19 mouse cellular contexts compared by ENCODE assay signal in the genomic region with DNA sequence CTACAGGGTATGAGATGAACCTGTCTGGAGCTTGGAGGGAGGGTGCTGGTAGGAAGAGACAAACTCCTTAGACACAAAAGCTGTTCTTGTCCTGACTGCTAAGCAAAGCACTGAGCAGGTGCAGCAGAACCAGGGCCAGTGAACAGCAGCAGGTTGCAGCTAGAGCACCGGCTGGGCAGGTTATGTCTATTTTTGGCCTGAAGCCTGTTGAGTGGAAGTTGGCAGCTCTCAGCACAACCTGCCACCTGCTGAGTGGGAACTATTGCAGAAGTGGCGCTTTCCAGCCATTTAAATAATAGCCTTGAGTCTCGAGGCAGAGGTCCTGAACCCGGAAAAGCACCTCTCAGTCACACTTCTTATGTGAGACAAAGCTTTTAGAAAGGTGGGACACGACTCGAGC.
DNase-seq lines count a peak whose midpoint lies in the region; ATAC-seq and TF ChIP-seq lines count a peak whose summit lies in the region.
"Had no signal": no experiment of that assay in that cellular context is flagged by ENCODE, and none has a peak within 500 bp of the region (broad histone marks: within the 10 kb centered on the region; RNA-seq: fewer than 3 reads in every experiment).

No protein-coding gene starts in this region.

- H3K27me3 ChIP-seq in hindbrain, postnatal 0 days (ENCODE audit: insufficient read depth, low read length): no peaks in the 10 kb centered on the region
- H3K27me3 ChIP-seq in hindbrain, embryonic 14.5 days (ENCODE audit: control insufficient read depth, insufficient read depth, low read length): no peaks in the 10 kb centered on the region
- H3K27me3 ChIP-seq in lung, postnatal 0 days (replicated peaks; ENCODE audit: insufficient read depth, low read length): no peaks in the 10 kb centered on the region
- H3K27me3 ChIP-seq in cerebellum, adult 2 months (ENCODE audit: control insufficient read depth, insufficient read depth, low read length): no peaks in the 10 kb centered on the region
- H3K27me3 ChIP-seq: heart, embryonic 13.5 days; limb, embryonic 15.5 days; megakaryocyte, embryonic 14.5 days; neural tube, embryonic 13.5 days had no signal

- no peak overlapping the region for H3K4me3 ChIP-seq in hindbrain, postnatal 0 days (ENCODE audit: low read length)
- no peak overlapping the region for H3K4me3 ChIP-seq in hindbrain, embryonic 14.5 days (replicated peaks; ENCODE audit: low read length)
- no peak overlapping the region for H3K4me3 ChIP-seq in lung, postnatal 0 days (ENCODE audit: low read depth, low read length)
- no peak overlapping the region for H3K4me3 ChIP-seq in cerebellum, adult 2 months (replicated peaks; ENCODE audit: insufficient read depth, low read depth, low read length)
- H3K4me3 ChIP-seq: erythroblast, embryonic 14.5 days; heart, embryonic 13.5 days; limb, embryonic 15.5 days; megakaryocyte, embryonic 14.5 days; neural tube, embryonic 13.5 days had no signal

- H3K4me2 ChIP-seq in hindbrain, postnatal 0 days (ENCODE audit: low read depth, low read length): no peak overlapping the region
- no peak overlapping the region for H3K4me2 ChIP-seq in hindbrain, embryonic 14.5 days (replicated peaks)
- no peak overlapping the region for H3K4me2 ChIP-seq in lung, postnatal 0 days (replicated peaks; ENCODE audit: low read depth, low read length)
- H3K4me2 ChIP-seq: heart, embryonic 13.5 days; limb, embryonic 15.5 days; neural tube, embryonic 13.5 days had no signal

- TF ChIP-seq POLR2A in cerebellum, adult 2 months (IDR thresholded peaks at IDR 0.05; ENCODE audit: borderline replicate concordance, insufficient read depth, low read length): no peak

- H3K4me1 ChIP-seq in hindbrain, postnatal 0 days (ENCODE audit: insufficient read depth, low read length): no peaks in the 10 kb centered on the region
- H3K4me1 ChIP-seq in hindbrain, embryonic 14.5 days (replicated peaks; ENCODE audit: control insufficient read depth, insufficient read depth, low read length): no peaks in the 10 kb centered on the region
- no peaks in the 10 kb centered on the region for H3K4me1 ChIP-seq in lung, postnatal 0 days (ENCODE audit: insufficient read depth, low read depth, low read length)
- peaks cover 5% of the 10 kb centered on the region for H3K4me1 ChIP-seq in cerebellum, adult 2 months (ENCODE audit: control insufficient read depth, insufficient read depth, low read length)
- H3K4me1 ChIP-seq: heart, embryonic 13.5 days; limb, embryonic 15.5 days; megakaryocyte, embryonic 14.5 days; neural tube, embryonic 13.5 days had no signal

- no peak for ATAC-seq in hindbrain, postnatal 0 days
- ATAC-seq in hindbrain, embryonic 14.5 days (ENCODE audit: low FRiP score): no peak
- ATAC-seq in lung, postnatal 0 days: peak; percentile 37; the same call in 1 of the 2 replicates
- ATAC-seq: intestine, postnatal 0 days; liver, postnatal 0 days had no signal

- TF ChIP-seq CTCF in hindbrain, postnatal 0 days (IDR thresholded peaks at IDR 0.05; ENCODE audit: low read depth): no peak
- no peak for TF ChIP-seq CTCF in lung, postnatal 0 days (IDR thresholded peaks at IDR 0.05)
- no peak for TF ChIP-seq CTCF in cerebellum, adult 2 months (IDR thresholded peaks at IDR 0.05; ENCODE audit: borderline replicate concordance, insufficient read depth, low read depth, low read length)

- H3K27ac ChIP-seq in hindbrain, postnatal 0 days: no peak overlapping the region
- no peak overlapping the region for H3K27ac ChIP-seq in hindbrain, embryonic 14.5 days
- H3K27ac ChIP-seq in lung, postnatal 0 days (ENCODE audit: low read length): no peak overlapping the region
- no peak overlapping the region for H3K27ac ChIP-seq in cerebellum, adult 2 months (ENCODE audit: insufficient read depth, low read length)
- H3K27ac ChIP-seq: heart, embryonic 13.5 days; limb, embryonic 15.5 days; neural tube, embryonic 13.5 days had no signal

- no peaks in the 10 kb centered on the region for H3K9me3 ChIP-seq in hindbrain, postnatal 0 days (ENCODE audit: low read length)
- H3K9me3 ChIP-seq in hindbrain, embryonic 14.5 days (ENCODE audit: control insufficient read depth, low read length): no peaks in the 10 kb centered on the region
- no peaks in the 10 kb centered on the region for H3K9me3 ChIP-seq in lung, postnatal 0 days (ENCODE audit: low read length)
- H3K9me3 ChIP-seq: heart, embryonic 13.5 days; limb, embryonic 15.5 days; neural tube, embryonic 13.5 days had no signal

- H3K9ac ChIP-seq in hindbrain, postnatal 0 days (replicated peaks; ENCODE audit: low read length): no peak overlapping the region
- H3K9ac ChIP-seq in hindbrain, embryonic 14.5 days: no peak overlapping the region
- no peak overlapping the region for H3K9ac ChIP-seq in lung, postnatal 0 days (replicated peaks; ENCODE audit: low read depth)
- H3K9ac ChIP-seq: heart, embryonic 13.5 days; limb, embryonic 15.5 days; liver, postnatal 0 days; neural tube, embryonic 13.5 days had no signal

- no peaks in the 10 kb centered on the region for H3K36me3 ChIP-seq in hindbrain, postnatal 0 days (ENCODE audit: insufficient read depth, low read length)
- no peaks in the 10 kb centered on the region for H3K36me3 ChIP-seq in hindbrain, embryonic 14.5 days (replicated peaks; ENCODE audit: control insufficient read depth, insufficient read depth)
- H3K36me3 ChIP-seq in lung, postnatal 0 days (ENCODE audit: insufficient read depth, low read length): no peaks in the 10 kb centered on the region
- H3K36me3 ChIP-seq: G1E; heart, embryonic 13.5 days; limb, embryonic 15.5 days; neural tube, embryonic 13.5 days had no signal

- WGBS in hindbrain, postnatal 0 days: 43% methylated on average over 6 of the region's 6 CpGs
- 74% methylated on average over 6 of the region's 6 CpGs for WGBS in hindbrain, embryonic 14.5 days
- WGBS in lung, postnatal 0 days: 75% methylated on average over 6 of the region's 6 CpGs
- WGBS in cerebellum, adult 2 months: 25% methylated on average over 6 of the region's 6 CpGs

- DNase-seq in hindbrain, postnatal 0 days (ENCODE audit: low spot score): peak; percentile 42
- no peak for DNase-seq in hindbrain, embryonic 14.5 days (ENCODE audit: low spot score)
- DNase-seq in lung, postnatal 0 days (ENCODE audit: low spot score): peak; percentile 31
- DNase-seq in lung, postnatal 10 days: no peak
- peak; percentile 56 to 73 for DNase-seq in cerebellum, adult 2 months
- DNase-seq in cerebellum, postnatal 36 days: peak; percentile 53 to 59
- no peak for DNase-seq in testis, postnatal 10 days (ENCODE audit: low spot score)
- DNase-seq in B cell, adult 2 months: no peak
- DNase-seq: adrenal gland, postnatal 10 days; gastrocnemius, postnatal 14 days; liver, postnatal 0 days; thymus, postnatal 14 days had no signal

- no peak for TF ChIP-seq EP300 in lung, postnatal 0 days (IDR thresholded peaks at IDR 0.05)

Comparison
In these comparisons a context has a peak if more than half of its experiments do, and no peak if none do; other contexts are left out.
1. DNase-seq: peak in hindbrain, postnatal 0 days (single experiment), lung, postnatal 0 days (single experiment), cerebellum, adult 2 months (2 of 2) and cerebellum, postnatal 36 days (2 of 2); none in hindbrain, embryonic 14.5 days (single experiment), lung, postnatal 10 days (single experiment), testis, postnatal 10 days (single experiment) and B cell, adult 2 months (0 of 2).